Mouse (Mus musculus): Measurements from ENCODE around the gene Rbm17. TPM values are rescaled to one million over a fixed set of nuclear protein-coding genes. Genes with fewer than 3 reads are reported as not detected.
A peak's percentile ranks its signal among the peaks of the same experiment; 100 is the strongest.
"Not testable (repeated sequence)": the region's sequence is repeated elsewhere in the genome, so short reads cannot be mapped to it uniquely, and the experiment has no call there.

Gene Rbm17
- polyA plus RNA-seq, 1 experiment from 2014 or later = 205 TPM

- no peaks in the 10 kb centered on the region for H3K36me3 ChIP-seq (ENCODE audit: control insufficient read depth, insufficient read depth, low read length)
- peaks cover 1% of the 10 kb centered on the region; the same call in 1 of the 2 replicates for H3K4me1 ChIP-seq (ENCODE audit: control insufficient read depth, insufficient read depth, low read length)
- H3K9ac ChIP-seq (ENCODE audit: low read length) = no peak overlapping the region
- ATAC-seq (ENCODE audit: insufficient number of reproducible peaks, low FRiP score, low TSS enrichment, low read depth) = no peak
- H3K27me3 ChIP-seq (ENCODE audit: control insufficient read depth, insufficient read depth, low read length) = peaks cover 5% of the 10 kb centered on the region
- 61% methylated on average over 2 of the region's 2 CpGs for WGBS
- H3K4me2 ChIP-seq (ENCODE audit: low read depth, severe bottlenecking) = no peak overlapping the region
- no peak overlapping the region for H3K27ac ChIP-seq (replicated peaks; ENCODE audit: low read depth, low read length)
- no peak for DNase-seq (ENCODE audit: low spot score)
- H3K9me3 ChIP-seq (ENCODE audit: control insufficient read depth, low read length) = no peaks in the 10 kb centered on the region
- H3K4me3 ChIP-seq (ENCODE audit: low read depth, low read length) = no peak overlapping the region
Measured at GRCm38 (mm10) chr2:11547609-11548008, 56.3 kb downstream of the Rbm17 start.

GRCm38 (mm10) chr2:11546091-11546490 lies 57.9 kb downstream of the Rbm17 start:
- DNase-seq (ENCODE audit: low spot score) = no peak
- H3K4me3 ChIP-seq (ENCODE audit: low read depth, low read length) = no peak overlapping the region
- WGBS = 83% methylated on average over 8 of the region's 8 CpGs
- H3K27ac ChIP-seq (replicated peaks; ENCODE audit: low read depth, low read length) = no peak overlapping the region
- ATAC-seq (ENCODE audit: insufficient number of reproducible peaks, low FRiP score, low TSS enrichment, low read depth) = no peak
- no peak overlapping the region for H3K4me2 ChIP-seq (ENCODE audit: low read depth, severe bottlenecking)
- no peaks in the 10 kb centered on the region for H3K36me3 ChIP-seq (ENCODE audit: control insufficient read depth, insufficient read depth, low read length)
- no peaks in the 10 kb centered on the region for H3K9me3 ChIP-seq (ENCODE audit: control insufficient read depth, low read length)
- H3K9ac ChIP-seq (ENCODE audit: low read length) = no peak overlapping the region
- no peaks in the 10 kb centered on the region for H3K27me3 ChIP-seq (ENCODE audit: control insufficient read depth, insufficient read depth, low read length)
- no peaks in the 10 kb centered on the region for H3K4me1 ChIP-seq (ENCODE audit: control insufficient read depth, insufficient read depth, low read length)

GRCm38 (mm10) chr2:11545380-11545779 lies 58.6 kb downstream of the Rbm17 start:
- H3K4me2 ChIP-seq (ENCODE audit: low read depth, severe bottlenecking) = no peak overlapping the region
- ATAC-seq (ENCODE audit: insufficient number of reproducible peaks, low FRiP score, low TSS enrichment, low read depth) (no peak), DNase-seq (ENCODE audit: low spot score) (no peak)
- no peak overlapping the region for H3K9ac ChIP-seq (ENCODE audit: low read length)
- H3K4me1 ChIP-seq (ENCODE audit: control insufficient read depth, insufficient read depth, low read length) = no peaks in the 10 kb centered on the region
- H3K27me3 ChIP-seq (ENCODE audit: control insufficient read depth, insufficient read depth, low read length) = no peaks in the 10 kb centered on the region
- no peak overlapping the region for H3K27ac ChIP-seq (replicated peaks; ENCODE audit: low read depth, low read length)
- 35% methylated on average over 1 of the region's 1 CpGs for WGBS
- no peaks in the 10 kb centered on the region for H3K36me3 ChIP-seq (ENCODE audit: control insufficient read depth, insufficient read depth, low read length)
- no peaks in the 10 kb centered on the region for H3K9me3 ChIP-seq (ENCODE audit: control insufficient read depth, low read length)
- no peak overlapping the region for H3K4me3 ChIP-seq (ENCODE audit: low read depth, low read length)

- Histone ChIP-seq H3K4me2 (ENCODE audit: low read depth, severe bottlenecking) (no peak overlapping the region), H3K9me3 (ENCODE audit: control insufficient read depth, low read length) (no peaks in the 10 kb centered on the region), H3K27ac (replicated peaks; ENCODE audit: low read depth, low read length) (no peak overlapping the region), H3K27me3 (ENCODE audit: control insufficient read depth, insufficient read depth, low read length) (no peaks in the 10 kb centered on the region), H3K4me3 (ENCODE audit: low read depth, low read length) (no peak overlapping the region), H3K9ac (ENCODE audit: low read length) (no peak overlapping the region), H3K4me1 (ENCODE audit: control insufficient read depth, insufficient read depth, low read length) (no peaks in the 10 kb centered on the region), H3K36me3 (ENCODE audit: control insufficient read depth, insufficient read depth, low read length) (no peaks in the 10 kb centered on the region)
- no peak for DNase-seq (ENCODE audit: low spot score)
- 82% methylated on average over 5 of the region's 5 CpGs for WGBS
- no peak for ATAC-seq (ENCODE audit: insufficient number of reproducible peaks, low FRiP score, low TSS enrichment, low read depth)
Measured at GRCm38 (mm10) chr2:11544342-11544741, 59.6 kb downstream of the Rbm17 start.

GRCm38 (mm10) chr2:11543158-11543557 lies 60.8 kb downstream of the Rbm17 start:
- 77% methylated on average over 7 of the region's 7 CpGs for WGBS
- Histone ChIP-seq H3K9me3 (ENCODE audit: control insufficient read depth, low read length) (no peaks in the 10 kb centered on the region), H3K4me1 (ENCODE audit: control insufficient read depth, insufficient read depth, low read length) (no peaks in the 10 kb centered on the region), H3K27ac (replicated peaks; ENCODE audit: low read depth, low read length) (no peak overlapping the region), H3K9ac (ENCODE audit: low read length) (no peak overlapping the region), H3K27me3 (ENCODE audit: control insufficient read depth, insufficient read depth, low read length) (no peaks in the 10 kb centered on the region), H3K36me3 (ENCODE audit: control insufficient read depth, insufficient read depth, low read length) (no peaks in the 10 kb centered on the region), H3K4me2 (ENCODE audit: low read depth, severe bottlenecking) (no peak overlapping the region), H3K4me3 (ENCODE audit: low read depth, low read length) (no peak overlapping the region)
- DNase-seq (ENCODE audit: low spot score) (no peak), ATAC-seq (ENCODE audit: insufficient number of reproducible peaks, low FRiP score, low TSS enrichment, low read depth) (no peak)

GRCm38 (mm10) chr2:11542640-11543039 lies 61.3 kb downstream of the Rbm17 start:
- H3K9me3 ChIP-seq (ENCODE audit: control insufficient read depth, low read length) = no peaks in the 10 kb centered on the region
- no peak overlapping the region for H3K4me3 ChIP-seq (ENCODE audit: low read depth, low read length)
- no peak overlapping the region for H3K27ac ChIP-seq (replicated peaks; ENCODE audit: low read depth, low read length)
- no peak overlapping the region for H3K9ac ChIP-seq (ENCODE audit: low read length)
- ATAC-seq (ENCODE audit: insufficient number of reproducible peaks, low FRiP score, low TSS enrichment, low read depth) = peak; percentile 31; the same call in 1 of the 2 replicates
- H3K36me3 ChIP-seq (ENCODE audit: control insufficient read depth, insufficient read depth, low read length) = no peaks in the 10 kb centered on the region
- no peak overlapping the region for H3K4me2 ChIP-seq (ENCODE audit: low read depth, severe bottlenecking)
- 91% methylated on average over 1 of the region's 1 CpGs for WGBS
- H3K4me1 ChIP-seq (ENCODE audit: control insufficient read depth, insufficient read depth, low read length) = no peaks in the 10 kb centered on the region
- no peaks in the 10 kb centered on the region for H3K27me3 ChIP-seq (ENCODE audit: control insufficient read depth, insufficient read depth, low read length)
- DNase-seq (ENCODE audit: low spot score) = peak; percentile 63

- WGBS = 93% methylated on average over 1 of the region's 1 CpGs
- Histone ChIP-seq H3K27ac (replicated peaks; ENCODE audit: low read depth, low read length) (no peak overlapping the region), H3K36me3 (ENCODE audit: control insufficient read depth, insufficient read depth, low read length) (no peaks in the 10 kb centered on the region), H3K4me3 (ENCODE audit: low read depth, low read length) (no peak overlapping the region), H3K27me3 (ENCODE audit: control insufficient read depth, insufficient read depth, low read length) (no peaks in the 10 kb centered on the region), H3K9ac (ENCODE audit: low read length) (no peak overlapping the region), H3K9me3 (ENCODE audit: control insufficient read depth, low read length) (no peaks in the 10 kb centered on the region), H3K4me1 (ENCODE audit: control insufficient read depth, insufficient read depth, low read length) (no peaks in the 10 kb centered on the region), H3K4me2 (ENCODE audit: low read depth, severe bottlenecking) (no peak overlapping the region)
- DNase-seq (ENCODE audit: low spot score) (no peak), ATAC-seq (ENCODE audit: insufficient number of reproducible peaks, low FRiP score, low TSS enrichment, low read depth) (no peak)
Measured at GRCm38 (mm10) chr2:11542121-11542520, 61.8 kb downstream of the Rbm17 start.

- not testable (repeated sequence) for H3K4me1 ChIP-seq (ENCODE audit: control insufficient read depth, insufficient read depth, low read length); H3K9ac ChIP-seq (ENCODE audit: low read length); H3K4me2 ChIP-seq (ENCODE audit: low read depth, severe bottlenecking); H3K36me3 ChIP-seq (ENCODE audit: control insufficient read depth, insufficient read depth, low read length); H3K27ac ChIP-seq (replicated peaks; ENCODE audit: low read depth, low read length); DNase-seq (ENCODE audit: low spot score); H3K9me3 ChIP-seq (ENCODE audit: control insufficient read depth, low read length); H3K27me3 ChIP-seq (ENCODE audit: control insufficient read depth, insufficient read depth, low read length); H3K4me3 ChIP-seq (ENCODE audit: low read depth, low read length); ATAC-seq (ENCODE audit: insufficient number of reproducible peaks, low FRiP score, low TSS enrichment, low read depth)
- WGBS = 50% methylated on average over 1 of the region's 1 CpGs
Measured at GRCm38 (mm10) chr2:11541528-11541927, 62.4 kb downstream of the Rbm17 start.

GRCm38 (mm10) chr2:11535966-11536365 lies 68.0 kb downstream of the Rbm17 start:
- ATAC-seq (ENCODE audit: insufficient number of reproducible peaks, low FRiP score, low TSS enrichment, low read depth) = no peak
- Histone ChIP-seq H3K27me3 (ENCODE audit: control insufficient read depth, insufficient read depth, low read length) (no peaks in the 10 kb centered on the region), H3K4me1 (ENCODE audit: control insufficient read depth, insufficient read depth, low read length) (no peaks in the 10 kb centered on the region), H3K4me2 (ENCODE audit: low read depth, severe bottlenecking) (peak overlapping the region; percentile 73; the same call in 1 of the 2 replicates), H3K9me3 (ENCODE audit: control insufficient read depth, low read length) (no peaks in the 10 kb centered on the region), H3K4me3 (ENCODE audit: low read depth, low read length) (peak overlapping the region; percentile 31; the same call in 1 of the 2 replicates), H3K27ac (replicated peaks; ENCODE audit: low read depth, low read length) (no peak overlapping the region), H3K36me3 (ENCODE audit: control insufficient read depth, insufficient read depth, low read length) (no peaks in the 10 kb centered on the region), H3K9ac (ENCODE audit: low read length) (no peak overlapping the region)
- 67% methylated on average over 8 of the region's 8 CpGs for WGBS
- no peak for DNase-seq (ENCODE audit: low spot score)
